Mouse (Mus musculus): ENCODE results near the gene Aurkb. TPM values are rescaled to one million over a fixed set of nuclear protein-coding genes. Genes with fewer than 3 reads are reported as not detected.
"Not testable (repeated sequence)": the region's sequence is repeated elsewhere in the genome, so short reads cannot be mapped to it uniquely, and the experiment has no call there.

The Aurkb gene
- 114 and 139 TPM in 2 replicates for polyA plus RNA-seq (2015; fragmentation: Nextera tagmentation; extraction: Ambion mirVana)

- Histone ChIP-seq H3K4me1 (ENCODE audit: control insufficient read depth, insufficient read depth, low read length) (peaks cover 16% of the 10 kb centered on the region), H3K9ac (ENCODE audit: low read depth, low read length) (peak within 1 kb of the TSS; percentile 86), H3K27me3 (replicated peaks; ENCODE audit: control insufficient read depth, insufficient read depth, low read length) (no peaks in the 10 kb centered on the region), H3K4me2 (ENCODE audit: low read depth, low read length) (peak within 1 kb of the TSS; percentile 67), H3K27ac (ENCODE audit: low read length) (peak within 1 kb of the TSS; percentile 90), H3K4me3 (ENCODE audit: low read length) (peak within 1 kb of the TSS; percentile 84), H3K36me3 (ENCODE audit: control insufficient read depth, insufficient read depth, low read length) (peaks cover 7% of the 10 kb centered on the region), H3K9me3 (ENCODE audit: control insufficient read depth, low read length) (no peaks in the 10 kb centered on the region)
- WGBS = under 1% methylated on average over 54 of the region's 54 CpGs
- ATAC-seq = peak; percentile 82
Observed at GRCm38 (mm10) chr11:69045531-69046394, at the start of gene Aurkb. Aurkb (plus strand) TSS chr11:69045647.

DNA sequence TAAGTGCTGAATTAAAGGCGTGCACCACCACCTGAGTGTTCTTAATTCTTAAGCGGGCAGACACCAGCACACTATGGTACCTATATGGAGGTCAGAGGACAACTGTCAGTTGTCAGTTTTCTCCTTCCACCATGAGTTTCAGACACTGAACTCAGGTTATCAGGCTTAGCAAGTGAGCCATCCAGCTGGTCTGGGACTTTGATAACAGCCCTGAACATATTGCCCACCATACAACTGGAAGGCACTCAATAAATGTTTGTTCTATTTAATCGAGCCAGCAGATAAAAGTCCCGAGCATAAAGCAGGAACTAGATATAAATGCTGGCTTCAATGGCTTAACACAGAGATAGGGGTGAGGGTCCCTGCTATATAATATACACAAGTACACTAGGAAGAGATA lies 48.4 kb upstream of the Aurkb start:
- 90% methylated on average over 4 of the region's 4 CpGs for WGBS
- Histone ChIP-seq H3K4me2 (ENCODE audit: low read depth, low read length) (no peak overlapping the region), H3K36me3 (ENCODE audit: control insufficient read depth, insufficient read depth, low read length) (peaks cover 34% of the 10 kb centered on the region), H3K9ac (ENCODE audit: low read depth, low read length) (no peak overlapping the region), H3K4me3 (ENCODE audit: low read length) (no peak overlapping the region), H3K4me1 (ENCODE audit: control insufficient read depth, insufficient read depth, low read length) (no peaks in the 10 kb centered on the region), H3K27me3 (replicated peaks; ENCODE audit: control insufficient read depth, insufficient read depth, low read length) (no peaks in the 10 kb centered on the region), H3K27ac (ENCODE audit: low read length) (no peak overlapping the region), H3K9me3 (ENCODE audit: control insufficient read depth, low read length) (no peaks in the 10 kb centered on the region)
- ATAC-seq = no peak

- peaks cover 28% of the 10 kb centered on the region for H3K36me3 ChIP-seq (ENCODE audit: control insufficient read depth, insufficient read depth, low read length)
- not testable (repeated sequence) for H3K9ac ChIP-seq (ENCODE audit: low read depth, low read length); H3K4me1 ChIP-seq (ENCODE audit: control insufficient read depth, insufficient read depth, low read length); H3K27me3 ChIP-seq (replicated peaks; ENCODE audit: control insufficient read depth, insufficient read depth, low read length); H3K4me3 ChIP-seq (ENCODE audit: low read length); H3K9me3 ChIP-seq (ENCODE audit: control insufficient read depth, low read length); ATAC-seq; H3K4me2 ChIP-seq (ENCODE audit: low read depth, low read length); H3K27ac ChIP-seq (ENCODE audit: low read length)
- 92% methylated on average over 4 of the region's 4 CpGs for WGBS
Observed at GRCm38 (mm10) chr11:69002782-69003181, 42.7 kb upstream of the Aurkb start.

- H3K9me3 ChIP-seq (ENCODE audit: control insufficient read depth, low read length) = no peaks in the 10 kb centered on the region
- H3K36me3 ChIP-seq (ENCODE audit: control insufficient read depth, insufficient read depth, low read length) = peaks cover 20% of the 10 kb centered on the region; the same call in 1 of the 2 replicates
- H3K27me3 ChIP-seq (replicated peaks; ENCODE audit: control insufficient read depth, insufficient read depth, low read length) = no peaks in the 10 kb centered on the region
- H3K9ac ChIP-seq (ENCODE audit: low read depth, low read length) = no peak overlapping the region
- H3K4me1 ChIP-seq (ENCODE audit: control insufficient read depth, insufficient read depth, low read length) = peaks cover 10% of the 10 kb centered on the region
- no peak overlapping the region for H3K27ac ChIP-seq (ENCODE audit: low read length)
- ATAC-seq = no peak
- no peak overlapping the region for H3K4me2 ChIP-seq (ENCODE audit: low read depth, low read length)
- WGBS = 58% methylated on average over 4 of the region's 4 CpGs
- no peak overlapping the region for H3K4me3 ChIP-seq (ENCODE audit: low read length)
Observed at GRCm38 (mm10) chr11:69003592-69003991, 41.9 kb upstream of the Aurkb start.

- WGBS = 84% methylated on average over 7 of the region's 7 CpGs
- no peak overlapping the region for H3K27ac ChIP-seq (ENCODE audit: low read length)
- peaks cover 10% of the 10 kb centered on the region for H3K4me1 ChIP-seq (ENCODE audit: control insufficient read depth, insufficient read depth, low read length)
- ATAC-seq = no peak
- H3K9me3 ChIP-seq (ENCODE audit: control insufficient read depth, low read length) = no peaks in the 10 kb centered on the region
- H3K4me3 ChIP-seq (ENCODE audit: low read length) = no peak overlapping the region
- H3K36me3 ChIP-seq (ENCODE audit: control insufficient read depth, insufficient read depth, low read length) = peaks cover 14% of the 10 kb centered on the region; the same call in 1 of the 2 replicates
- no peaks in the 10 kb centered on the region for H3K27me3 ChIP-seq (replicated peaks; ENCODE audit: control insufficient read depth, insufficient read depth, low read length)
- H3K4me2 ChIP-seq (ENCODE audit: low read depth, low read length) = no peak overlapping the region
- no peak overlapping the region for H3K9ac ChIP-seq (ENCODE audit: low read depth, low read length)
Observed at GRCm38 (mm10) chr11:69005193-69005592, 40.3 kb upstream of the Aurkb start.

- H3K4me3 ChIP-seq (ENCODE audit: low read length); H3K27me3 ChIP-seq (replicated peaks; ENCODE audit: control insufficient read depth, insufficient read depth, low read length); H3K9ac ChIP-seq (ENCODE audit: low read depth, low read length); ATAC-seq; H3K36me3 ChIP-seq (ENCODE audit: control insufficient read depth, insufficient read depth, low read length); H3K4me2 ChIP-seq (ENCODE audit: low read depth, low read length); H3K9me3 ChIP-seq (ENCODE audit: control insufficient read depth, low read length); H3K27ac ChIP-seq (ENCODE audit: low read length): not testable (repeated sequence)
- peaks cover 10% of the 10 kb centered on the region for H3K4me1 ChIP-seq (ENCODE audit: control insufficient read depth, insufficient read depth, low read length)
Observed at GRCm38 (mm10) chr11:69006575-69006974, 38.9 kb upstream of the Aurkb start.

GRCm38 (mm10) chr11:69008182-69009121 lies 37.0 kb upstream of the Aurkb start, which contains the start of gene Pfas:
Pfas (minus strand) TSS chr11:69008460.
- peak within 1 kb of the TSS; percentile 70 for H3K4me3 ChIP-seq (ENCODE audit: low read length)

DNA sequence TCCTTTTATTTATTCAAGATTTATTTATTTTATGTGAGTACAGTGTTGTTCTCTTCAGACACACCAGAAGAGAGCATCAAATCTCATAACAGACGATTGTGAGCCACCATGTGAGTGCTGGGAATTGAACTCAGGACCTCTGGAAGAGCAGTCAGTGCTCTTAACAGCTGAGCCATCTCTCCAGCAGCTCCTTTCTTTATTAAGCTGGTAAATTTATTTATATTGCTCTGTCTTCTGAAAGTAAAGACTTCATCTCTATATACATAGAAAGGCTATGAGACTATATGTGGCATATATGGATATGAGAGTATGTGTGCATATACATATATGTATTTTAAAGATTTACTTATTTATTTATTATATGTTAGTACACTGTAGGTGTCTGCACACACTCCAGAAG lies 35.9 kb upstream of the Aurkb start:
- Histone ChIP-seq H3K9me3 (ENCODE audit: control insufficient read depth, low read length) (no peaks in the 10 kb centered on the region), H3K4me2 (ENCODE audit: low read depth, low read length) (no peak overlapping the region), H3K36me3 (ENCODE audit: control insufficient read depth, insufficient read depth, low read length) (no peaks in the 10 kb centered on the region), H3K4me3 (ENCODE audit: low read length) (no peak overlapping the region), H3K27me3 (replicated peaks; ENCODE audit: control insufficient read depth, insufficient read depth, low read length) (no peaks in the 10 kb centered on the region), H3K27ac (ENCODE audit: low read length) (no peak overlapping the region), H3K4me1 (ENCODE audit: control insufficient read depth, insufficient read depth, low read length) (peaks cover 10% of the 10 kb centered on the region), H3K9ac (ENCODE audit: low read depth, low read length) (no peak overlapping the region)
- no peak for ATAC-seq
- WGBS = 87% methylated on average over 1 of the region's 1 CpGs

More at GRCm38 (mm10) chr11:69008182-69009121, 37.0 kb upstream of the Aurkb start, which contains the start of gene Pfas:
- Histone ChIP-seq H3K36me3 (ENCODE audit: control insufficient read depth, insufficient read depth, low read length) (no peaks in the 10 kb centered on the region), H3K27me3 (replicated peaks; ENCODE audit: control insufficient read depth, insufficient read depth, low read length) (no peaks in the 10 kb centered on the region), H3K4me1 (ENCODE audit: control insufficient read depth, insufficient read depth, low read length) (peaks cover 10% of the 10 kb centered on the region), H3K27ac (ENCODE audit: low read length) (peak within 1 kb of the TSS; percentile 26), H3K9ac (ENCODE audit: low read depth, low read length) (peak within 1 kb of the TSS; percentile 75), H3K9me3 (ENCODE audit: control insufficient read depth, low read length) (no peaks in the 10 kb centered on the region), H3K4me2 (ENCODE audit: low read depth, low read length) (peak within 1 kb of the TSS; percentile 57)
- ATAC-seq = peak; percentile 84
- WGBS = 8% methylated on average over 38 of the region's 38 CpGs

Data from intestine, embryonic 16.5 days (tissue).